Mouse (Mus musculus) frontal cortex, adult (tissue): ENCODE measurements around the gene Rpl11.
"Not testable (repeated sequence)": the region's sequence is repeated elsewhere in the genome, so short reads cannot be mapped to it uniquely, and the experiment has no call there.

Experiments
- ATAC-seq: cut with Nextera tagmentation; 2 replicates; pipeline ENCODE4 v1.9.2; 2017; ENCODE audit warnings: mild to moderate bottlenecking, moderate library complexity, mixed read lengths; ENCODE audit not compliant: low TSS enrichment

Rpl11 gene

DNA sequence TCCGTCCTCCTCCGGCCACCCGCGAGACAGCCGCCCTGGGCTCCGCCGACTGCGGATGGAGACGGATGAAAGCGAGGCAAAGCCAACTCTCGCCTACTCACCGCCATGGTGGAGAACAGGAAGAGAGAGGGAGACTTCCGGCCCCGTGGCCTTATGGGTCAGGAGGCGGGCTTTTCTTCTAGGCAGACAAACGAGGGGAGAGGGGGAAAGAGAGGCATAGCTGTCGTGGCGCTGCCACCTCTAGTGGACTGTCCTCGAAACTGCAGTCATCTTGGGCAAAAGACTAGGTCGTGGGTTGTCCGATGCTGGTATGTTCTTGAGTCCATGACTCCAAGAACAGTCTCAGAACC is at the start of gene Rpl11:
Rpl11 (minus strand) TSS at position 182 of the 350 bp plus-strand sequence.
- peak; percentile 99 for ATAC-seq

DNA sequence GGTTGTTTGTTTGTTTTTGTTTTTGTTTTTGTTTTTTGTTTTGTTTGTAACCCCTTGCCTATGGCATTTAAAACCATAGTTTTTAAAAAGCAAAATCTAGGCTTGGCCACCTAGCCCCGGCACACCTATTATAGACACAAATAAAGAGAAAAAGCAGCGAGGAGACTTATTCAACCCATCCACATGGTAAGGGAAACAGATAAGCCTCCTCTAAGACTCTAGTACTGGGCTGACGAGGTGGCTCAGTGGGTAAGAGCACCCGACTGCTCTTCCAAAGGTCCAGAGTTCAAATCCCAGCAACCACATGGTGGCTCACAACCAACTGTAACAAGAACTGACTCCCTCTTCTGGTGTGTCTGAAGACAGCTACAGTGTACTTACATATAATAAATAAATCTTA is 48.5 kb upstream of the Rpl11 start:
- ATAC-seq = not testable (repeated sequence)

DNA sequence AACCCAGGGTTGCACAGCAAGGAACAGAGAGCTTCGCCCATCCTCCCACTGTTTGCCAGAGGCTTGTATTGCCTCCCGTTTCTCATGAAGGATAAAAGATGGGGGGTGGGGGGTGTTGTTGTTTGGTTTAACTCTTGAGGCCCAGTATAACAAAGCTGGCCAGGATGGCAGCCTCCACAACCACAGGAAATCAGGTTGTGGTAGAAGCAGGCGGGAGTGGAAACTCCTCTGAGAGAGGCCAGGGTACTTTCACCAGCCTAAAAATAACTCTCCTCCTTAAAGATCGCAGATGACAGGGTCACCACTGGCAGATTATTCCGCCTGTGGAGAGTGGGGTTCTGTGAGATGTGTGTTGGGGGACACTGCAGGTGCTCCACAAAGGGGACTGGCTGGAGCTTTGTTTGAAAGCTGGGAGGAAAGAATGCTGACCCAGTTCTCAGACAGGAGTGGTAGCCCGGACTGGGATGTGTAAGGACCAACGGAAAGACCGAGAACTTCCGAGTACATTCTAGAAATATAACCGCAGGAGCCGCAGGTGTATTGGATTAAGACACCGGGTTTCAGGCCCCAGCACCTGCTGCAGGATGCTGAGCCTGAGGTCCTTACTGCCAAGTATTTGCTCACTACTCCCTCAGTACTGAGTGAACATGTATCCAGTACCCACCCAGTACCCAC is 47.3 kb upstream of the Rpl11 start:
- no peak for ATAC-seq

DNA sequence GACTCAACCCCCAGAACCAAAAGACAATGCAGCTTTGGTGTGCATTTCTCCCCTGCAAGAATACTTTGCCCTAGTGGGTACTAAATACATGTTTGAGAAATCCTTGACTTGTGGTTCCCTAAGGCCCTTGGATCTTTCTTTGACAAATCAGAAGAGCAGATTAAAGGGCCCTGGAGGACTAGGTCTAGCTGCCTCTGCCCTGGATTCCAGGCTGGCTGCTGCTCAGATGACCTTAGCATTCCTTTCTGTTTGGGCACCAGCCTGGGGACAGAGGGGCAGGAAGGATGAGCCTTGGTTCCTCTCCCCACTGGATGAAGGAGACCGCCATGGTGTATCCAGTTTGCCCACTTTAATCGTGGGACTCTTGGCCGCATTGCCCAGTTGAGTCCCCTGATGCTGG is 45.2 kb upstream of the Rpl11 start:
- no peak for ATAC-seq

- ATAC-seq = no peak
Observed at GRCm38 (mm10) chr4:136096446-136097113, 43.4 kb upstream of the Rpl11 start.

- no peak for ATAC-seq
Observed at GRCm38 (mm10) chr4:136095490-136096105, 42.4 kb upstream of the Rpl11 start.

- ATAC-seq = no peak
Observed at GRCm38 (mm10) chr4:136094519-136095219, 41.4 kb upstream of the Rpl11 start.

- no peak for ATAC-seq
Observed at GRCm38 (mm10) chr4:136092498-136092897, 39.3 kb upstream of the Rpl11 start.

- ATAC-seq = no peak
Observed at GRCm38 (mm10) chr4:136091346-136091745, 38.1 kb upstream of the Rpl11 start.

DNA sequence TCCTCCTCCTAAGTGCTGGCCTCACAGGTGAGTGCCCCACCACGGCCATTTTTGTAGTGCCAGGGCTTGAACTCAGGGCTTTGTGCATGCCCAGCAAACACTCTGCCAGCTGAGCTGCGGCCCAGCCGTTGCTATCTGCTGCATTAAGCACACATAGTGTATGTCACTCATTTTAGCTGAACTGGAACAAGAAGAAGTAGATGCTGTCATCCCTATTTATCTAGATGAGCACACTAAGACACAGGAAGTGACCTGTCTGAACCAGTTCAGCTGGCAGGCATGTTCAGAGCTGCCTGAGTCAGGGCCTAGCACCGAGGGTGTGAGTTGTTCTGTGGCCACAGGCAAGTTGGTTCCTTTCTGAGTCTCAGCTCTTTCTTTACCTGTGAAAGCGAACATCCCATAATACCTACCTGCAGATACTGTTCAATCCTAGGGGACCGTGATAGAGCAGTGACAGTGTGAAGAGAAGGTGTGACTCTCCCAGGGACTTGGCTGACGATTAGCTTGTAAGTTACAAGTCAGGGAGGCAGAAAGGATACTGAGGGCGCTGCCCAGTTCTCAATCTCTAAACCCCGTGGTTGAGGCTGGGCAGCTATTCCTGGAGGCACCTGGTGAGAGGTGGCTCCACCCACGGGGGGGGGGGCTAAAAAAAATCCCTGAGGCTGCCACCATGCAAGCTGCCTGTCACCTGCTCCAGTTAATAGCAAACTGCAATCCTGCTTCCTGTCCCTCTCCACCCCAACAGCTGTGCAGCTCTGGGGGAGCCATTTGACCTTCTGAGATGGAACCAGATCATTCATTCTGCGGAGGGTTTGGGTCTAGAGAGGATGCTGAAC is 36.7 kb upstream of the Rpl11 start:
- ATAC-seq = no peak

- no peak for ATAC-seq
Observed at GRCm38 (mm10) chr4:136088971-136089747, 35.9 kb upstream of the Rpl11 start.

- ATAC-seq = no peak
Observed at GRCm38 (mm10) chr4:136088364-136088763, 35.1 kb upstream of the Rpl11 start.

GRCm38 (mm10) chr4:136087261-136087660 is 34.0 kb upstream of the Rpl11 start:
- ATAC-seq = no peak

- ATAC-seq = no peak
Observed at GRCm38 (mm10) chr4:136084840-136085239, 31.6 kb upstream of the Rpl11 start.

- ATAC-seq = no peak
Observed at GRCm38 (mm10) chr4:136083269-136084105, 30.3 kb upstream of the Rpl11 start.

- no peak for ATAC-seq
Observed at GRCm38 (mm10) chr4:136081729-136082128, 28.5 kb upstream of the Rpl11 start.

- no peak for ATAC-seq
Observed at GRCm38 (mm10) chr4:136078649-136079048, 25.4 kb upstream of the Rpl11 start.

DNA sequence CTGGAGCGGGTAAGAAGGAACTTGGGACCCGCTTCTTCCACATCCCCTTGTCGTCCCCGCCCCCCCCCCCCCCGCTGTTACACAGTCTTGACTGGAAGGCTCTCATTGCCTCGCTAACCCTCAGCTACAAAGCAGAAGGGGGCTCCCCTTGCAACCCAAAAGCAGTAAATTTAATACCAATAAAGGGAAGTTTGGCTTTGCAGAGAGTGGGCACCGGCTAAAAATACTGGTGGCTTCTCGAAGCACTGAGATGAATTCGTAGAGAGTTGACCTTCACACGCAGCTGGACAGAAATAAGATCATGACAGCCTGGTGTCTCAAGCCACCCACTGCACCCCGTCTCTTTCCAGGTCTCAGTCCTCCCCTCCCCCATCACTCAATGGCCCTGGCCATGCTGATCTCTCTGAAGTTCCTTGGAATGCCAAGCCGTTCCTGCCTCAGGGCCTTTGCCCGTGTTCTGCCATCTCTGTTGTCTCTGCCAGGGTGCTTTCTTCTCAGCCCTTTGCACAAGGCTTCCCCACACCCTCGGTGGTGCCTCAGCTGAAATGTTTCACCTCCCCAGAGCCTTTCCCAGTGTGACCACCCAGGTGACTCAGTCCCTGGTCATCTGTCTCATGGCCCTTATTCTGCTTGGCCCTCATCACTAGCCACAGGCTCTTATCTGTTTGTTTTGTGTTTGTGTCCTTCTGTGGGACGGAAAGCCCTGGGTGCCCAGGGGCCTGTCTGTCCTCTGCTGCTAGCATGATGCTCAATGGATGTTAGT is 23.7 kb upstream of the Rpl11 start:
- ATAC-seq = no peak

- ATAC-seq = peak; percentile 50; the same call in 1 of the 2 replicates
Observed at GRCm38 (mm10) chr4:136071178-136071714, 18.0 kb upstream of the Rpl11 start.
